ENCODE assay signal across 9 mouse cellular contexts in the genomic region with DNA sequence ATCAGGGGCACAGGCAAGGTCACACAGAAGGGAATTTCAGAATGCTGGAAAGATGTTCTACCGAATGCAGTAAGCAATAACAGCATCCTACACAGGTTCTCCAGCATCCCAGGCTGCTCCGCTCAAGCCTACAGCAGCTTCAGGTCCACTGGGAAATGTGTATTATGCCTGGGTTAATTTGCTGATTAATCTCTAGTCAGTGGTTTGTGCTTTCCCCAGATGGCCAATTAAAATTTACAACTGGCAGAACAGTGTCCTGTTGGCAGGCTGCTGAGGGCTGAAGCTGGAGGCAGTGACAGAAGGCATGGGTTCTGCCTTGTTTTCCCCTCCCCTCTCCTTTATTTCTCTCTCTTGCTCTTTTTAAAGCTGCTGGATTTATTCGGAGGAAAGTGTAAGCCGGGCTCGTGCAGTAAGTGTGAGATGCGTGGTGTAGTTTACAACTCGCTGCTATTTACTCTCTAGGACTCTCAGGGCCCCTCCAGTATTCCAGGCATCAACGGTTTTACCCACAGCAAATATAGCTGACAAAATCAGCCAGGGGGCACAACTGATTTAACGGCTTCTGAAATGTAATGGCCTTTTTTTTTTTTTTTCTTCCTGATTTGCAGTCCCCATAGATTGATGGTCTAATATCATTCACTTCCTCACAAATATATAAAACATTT.
DNase-seq lines count a peak whose midpoint lies in the region; ATAC-seq lines count a peak whose summit lies in the region.
"Had no signal": no experiment of that assay in that cellular context is flagged by ENCODE, and none has a peak within 500 bp of the region (broad histone marks: within the 10 kb centered on the region; RNA-seq: fewer than 3 reads in every experiment).

No protein-coding gene starts in this region.

- H3K4me3 ChIP-seq in forebrain, embryonic 11.5 days (ENCODE audit: low read depth, low read length), result no peak overlapping the region
- H3K4me3 ChIP-seq: intestine, embryonic 15.5 days had no signal

- WGBS in forebrain, embryonic 11.5 days, result 32% methylated on average over 9 of the region's 9 CpGs

- H3K4me2 ChIP-seq in forebrain, embryonic 11.5 days (ENCODE audit: low read depth, low read length, severe bottlenecking), result no peak overlapping the region
- H3K4me2 ChIP-seq: intestine, embryonic 15.5 days had no signal

- H3K27me3 ChIP-seq in forebrain, embryonic 11.5 days (ENCODE audit: control insufficient read depth, insufficient read depth, low read length), result no peaks in the 10 kb centered on the region
- H3K27me3 ChIP-seq: intestine, embryonic 15.5 days had no signal

- peak overlapping the region; percentile 64 for H3K27ac ChIP-seq in forebrain, embryonic 11.5 days (ENCODE audit: low read depth, low read length)
- H3K27ac ChIP-seq: intestine, embryonic 15.5 days had no signal

- peak; percentile 90 for ATAC-seq in forebrain, embryonic 11.5 days (replicated peaks; ENCODE audit: low FRiP score)
- no peak for ATAC-seq in inflammation-experienced regulatory T-cells, adult 6 months
- ATAC-seq: intestine, embryonic 15.5 days had no signal

- DNase-seq in embryo, embryonic 11 days, result peak; percentile 41
- DNase-seq in embryo, embryonic 10 days (ENCODE audit: low spot score), result no peak
- peak; percentile 52 for DNase-seq in forebrain, embryonic 11.5 days (ENCODE audit: low spot score)
- DNase-seq in layer of hippocampus, adult 9-11 months, result peak; percentile 46
- peak; percentile 17 for DNase-seq in neural tube, embryonic 10.5 days (ENCODE audit: extremely low spot score, low spot score)
- no peak for DNase-seq in heart, postnatal 36 days
- no peak for DNase-seq in right cerebral cortex, adult 18-20 months

- intact Hi-C loops in heart, postnatal 36 days (cut with DNase I), result no loop called here

- H3K4me1 ChIP-seq in forebrain, embryonic 11.5 days (replicated peaks; ENCODE audit: control insufficient read depth, insufficient read depth, low read length), result 0 out of 2 replicates have a peak, but pooled peaks cover 2% of the 10 kb centered on the region
- H3K4me1 ChIP-seq: intestine, embryonic 15.5 days had no signal

- H3K9me3 ChIP-seq in forebrain, embryonic 11.5 days (ENCODE audit: control insufficient read depth, low read length), result no peaks in the 10 kb centered on the region
- H3K9me3 ChIP-seq: intestine, embryonic 15.5 days had no signal

- no peak overlapping the region for H3K9ac ChIP-seq in forebrain, embryonic 11.5 days (ENCODE audit: low read length)
- H3K9ac ChIP-seq: intestine, embryonic 15.5 days had no signal

- H3K36me3 ChIP-seq in forebrain, embryonic 11.5 days (ENCODE audit: control insufficient read depth, insufficient read depth, low read length), result no peaks in the 10 kb centered on the region
- H3K36me3 ChIP-seq: intestine, embryonic 15.5 days had no signal

Comparison
In these comparisons a context has a peak if more than half of its experiments do, and no peak if none do; other contexts are left out.
1. DNase-seq: peak in embryo, embryonic 11 days (single experiment), forebrain, embryonic 11.5 days (single experiment), layer of hippocampus, adult 9-11 months (single experiment) and neural tube, embryonic 10.5 days (single experiment); none in embryo, embryonic 10 days (single experiment), heart, postnatal 36 days (0 of 2) and right cerebral cortex, adult 18-20 months (single experiment).